Mouse (Mus musculus) myocyte (in vitro differentiated cells): ENCODE measurements around the gene Aurkaip1. TPM values are rescaled to one million over a fixed set of nuclear protein-coding genes. Genes with fewer than 3 reads are reported as not detected.
"Not testable (repeated sequence)": the region's sequence is repeated elsewhere in the genome, so short reads cannot be mapped to it uniquely, and the experiment has no call there.

Source experiments
- H3K27me3 ChIP-seq: one replicate; pipeline ENCODE4 v1.6.1; 2011; ENCODE audit not compliant: control insufficient read depth, insufficient read depth, insufficient read length
- H3K36me3 ChIP-seq: one replicate; pipeline ENCODE4 v1.6.1; 2011; ENCODE audit not compliant: control insufficient read depth, insufficient read depth
- H3K4me2 ChIP-seq: one replicate; pipeline ENCODE4 v1.6.1; 2011; ENCODE audit warnings: low read depth, control low read depth
- H3K4me3 ChIP-seq: one replicate; pipeline ENCODE4 v1.5.1; 2011; ENCODE audit warnings: mild to moderate bottlenecking, control low read depth, moderate library complexity
- H3K79me2 ChIP-seq: one replicate; pipeline ENCODE4 v1.6.1; 2011; ENCODE audit not compliant: control insufficient read depth, insufficient read depth
- H3ac ChIP-seq: one replicate; pipeline ENCODE4 v1.6.1; 2011; ENCODE audit not compliant: control insufficient read depth, insufficient read length
- CEBPB ChIP-seq: IDR thresholded peaks from 2 replicates; pipeline ENCODE4 v1.6.1; 2011; ENCODE audit warnings: mild to moderate bottlenecking, moderate library complexity; ENCODE audit not compliant: poor library complexity, insufficient read depth, severe bottlenecking
- E2F4 ChIP-seq: IDR thresholded peaks from one replicate; pipeline ENCODE4 v1.6.1; 2011; ENCODE audit warnings: mild to moderate bottlenecking, control low read depth, moderate library complexity; ENCODE audit not compliant: insufficient read depth
- MAX ChIP-seq: IDR thresholded peaks from one replicate; pipeline ENCODE4 v1.6.1; 2011; ENCODE audit warnings: low read depth, mild to moderate bottlenecking, control low read depth
- MYOD1 ChIP-seq, 3 experiments: IDR thresholded peaks; one replicate each; pipeline ENCODE4 v1.6.1; 2011; ENCODE audit warnings: control low read depth in 2 of 3, low read depth in 2 of 3, mild to moderate bottlenecking in 2 of 3, moderate library complexity in 1 of 3; ENCODE audit not compliant: insufficient read length in 2 of 3, control insufficient read depth in 1 of 3
- MYOG ChIP-seq, 3 experiments: IDR thresholded peaks; one replicate each; pipeline ENCODE4 v1.6.1; 2011; ENCODE audit warnings: control low read depth in 2 of 3, low read depth in 2 of 3, mild to moderate bottlenecking in 2 of 3; ENCODE audit not compliant: insufficient read length in 2 of 3, control insufficient read depth in 1 of 3, insufficient read depth in 1 of 3
- POLR2A ChIP-seq: IDR thresholded peaks from one replicate; pipeline ENCODE4 v1.6.1; 2011; ENCODE audit warnings: low read depth, mild to moderate bottlenecking, control low read depth, moderate library complexity; ENCODE audit not compliant: insufficient read length
- POLR2AphosphoS2 ChIP-seq: IDR thresholded peaks from one replicate; pipeline ENCODE4 v1.6.1; 2011; ENCODE audit warnings: low read depth, control low read depth; ENCODE audit not compliant: insufficient read length
- REST ChIP-seq: IDR thresholded peaks from one replicate; pipeline ENCODE4 v1.6.1; 2011; ENCODE audit warnings: mild to moderate bottlenecking, control low read depth, moderate library complexity; ENCODE audit not compliant: insufficient read depth, insufficient read length
- SRF ChIP-seq: IDR thresholded peaks from one replicate; pipeline ENCODE4 v1.6.1; 2011; ENCODE audit warnings: low read depth; ENCODE audit not compliant: control insufficient read depth, insufficient read length
- TCF12 ChIP-seq: IDR thresholded peaks from one replicate; pipeline ENCODE4 v1.6.1; 2011; ENCODE audit warnings: mild to moderate bottlenecking, control low read depth; ENCODE audit not compliant: poor library complexity, insufficient read depth, severe bottlenecking
- TCF3 ChIP-seq: IDR thresholded peaks from one replicate; pipeline ENCODE4 v1.6.1; 2011; ENCODE audit warnings: low read depth, control low read depth; ENCODE audit not compliant: insufficient read length
- USF1 ChIP-seq: IDR thresholded peaks from one replicate; pipeline ENCODE4 v1.6.1; 2011; ENCODE audit warnings: low read depth, mild to moderate bottlenecking, control low read depth, moderate library complexity
- polyA plus RNA-seq: library from polyadenylated mRNA; unstranded; fragments of >200 nt; fragmentation: generic; extraction: Trizol; gene quantifications from one replicate; pipeline ENCODE4 v1.2.1, GENCODE M21; 2012; ENCODE audit warnings: missing spikeins

Gene Aurkaip1
- polyA plus RNA-seq, 1 experiment = 152 TPM

- no peak overlapping the region for H3K4me2 ChIP-seq
- H3K27me3 ChIP-seq = peaks cover 15% of the 10 kb centered on the region
- no peaks in the 10 kb centered on the region for H3K36me3 ChIP-seq
- no peak overlapping the region for H3ac ChIP-seq
- H3K79me2 ChIP-seq = no peaks in the 10 kb centered on the region
- TF ChIP-seq MYOG (IDR thresholded peaks at IDR 0.05; ENCODE audit: control insufficient read depth in 1 of 3, insufficient read depth in 1 of 3, insufficient read length in 2 of 3, low read depth in 2 of 3) = no peak
- H3K4me3 ChIP-seq = no peak overlapping the region
These were observed 42.8 kb upstream of the Aurkaip1 start for GRCm38 (mm10) chr4:155788300-155788699.

GRCm38 (mm10) chr4:155788833-155789232 is 42.2 kb upstream of the Aurkaip1 start:
- not testable (repeated sequence) for H3K4me3 ChIP-seq, H3K4me2 ChIP-seq, H3K79me2 ChIP-seq, H3ac ChIP-seq, H3K36me3 ChIP-seq
- peaks cover 15% of the 10 kb centered on the region for H3K27me3 ChIP-seq

- H3ac ChIP-seq = no peak within 1 kb of the TSS
- no peak for TF ChIP-seq POLR2AphosphoS2
- TF ChIP-seq REST = no peak
- no peak for TF ChIP-seq SRF
- TF ChIP-seq CEBPB = no peak
- TF ChIP-seq TCF3 = no peak
- TF ChIP-seq MAX = no peak
- no peak for TF ChIP-seq E2F4
- TF ChIP-seq MYOD1 (IDR thresholded peaks at IDR 0.05; ENCODE audit: control insufficient read depth in 1 of 3, insufficient read length in 2 of 3, low read depth in 2 of 3) = no peak
- no peak for TF ChIP-seq POLR2A
- TF ChIP-seq TCF12 = no peak
- no peak for TF ChIP-seq MYOG (IDR thresholded peaks at IDR 0.05; ENCODE audit: control insufficient read depth in 1 of 3, insufficient read depth in 1 of 3, insufficient read length in 2 of 3, low read depth in 2 of 3)
- no peak for TF ChIP-seq USF1
- peaks cover 15% of the 10 kb centered on the region for H3K27me3 ChIP-seq
- no peak within 1 kb of the TSS for H3K4me2 ChIP-seq
- no peaks in the 10 kb centered on the region for H3K36me3 ChIP-seq
- no peak within 1 kb of the TSS for H3K4me3 ChIP-seq
- no peaks in the 10 kb centered on the region for H3K79me2 ChIP-seq
These were observed 41.0 kb upstream of the Aurkaip1 start, which contains the start of gene Ankrd65 for GRCm38 (mm10) chr4:155790021-155790489. Ankrd65 (plus strand) TSS chr4:155790439.

- Histone ChIP-seq H3K79me2 (no peaks in the 10 kb centered on the region), H3K4me2 (no peak overlapping the region), H3K4me3 (no peak overlapping the region), H3K36me3 (no peaks in the 10 kb centered on the region), H3K27me3 (peaks cover 15% of the 10 kb centered on the region), H3ac (no peak overlapping the region)
- TF ChIP-seq E2F4 (no peak), MAX (no peak), TCF3 (no peak), USF1 (no peak), TCF12 (no peak), SRF (no peak), MYOD1 (IDR thresholded peaks at IDR 0.05; ENCODE audit: control insufficient read depth in 1 of 3, insufficient read length in 2 of 3, low read depth in 2 of 3) (no peak), POLR2A (no peak), MYOG (IDR thresholded peaks at IDR 0.05; ENCODE audit: control insufficient read depth in 1 of 3, insufficient read depth in 1 of 3, insufficient read length in 2 of 3, low read depth in 2 of 3) (no peak), POLR2AphosphoS2 (no peak), CEBPB (no peak), REST (no peak)
These were observed 40.4 kb upstream of the Aurkaip1 start for GRCm38 (mm10) chr4:155790650-155791161.

GRCm38 (mm10) chr4:155791240-155791933 is 39.7 kb upstream of the Aurkaip1 start:
- Histone ChIP-seq H3K79me2 (no peaks in the 10 kb centered on the region), H3K36me3 (no peaks in the 10 kb centered on the region), H3K27me3 (peaks cover 15% of the 10 kb centered on the region), H3K4me3 (no peak overlapping the region), H3K4me2 (no peak overlapping the region), H3ac (no peak overlapping the region)
- no peak for TF ChIP-seq POLR2A
- TF ChIP-seq TCF3 = no peak
- TF ChIP-seq TCF12 = no peak
- TF ChIP-seq REST = no peak
- no peak for TF ChIP-seq POLR2AphosphoS2
